Mouse (Mus musculus) heart, embryonic 11.5 days (tissue): Measurements from ENCODE around the gene Hs6st3. TPM values are rescaled to one million over a fixed set of nuclear protein-coding genes. Genes with fewer than 3 reads are reported as not detected.

Source experiments
- ATAC-seq: fragments of 200-750 bp; cut with Nextera tagmentation; replicated peaks from 2 replicates; pipeline ENCODE4 v1.8.0; 2017; ENCODE audit warnings: moderate library complexity; ENCODE audit not compliant: insufficient number of reproducible peaks, low FRiP score, low TSS enrichment
- H3K27ac ChIP-seq: fragments of 300-500 bp; sonication (generic); 2 replicates; pipeline ENCODE4 v1.5.1; 2014; ENCODE audit warnings: mild to moderate bottlenecking, low read depth, low read length
- H3K27me3 ChIP-seq: fragments of 300-500 bp; sonication (generic); 2 replicates; pipeline ENCODE4 v1.6.1; 2014; ENCODE audit warnings: mild to moderate bottlenecking, low read length, mixed read lengths; ENCODE audit not compliant: control insufficient read depth, insufficient read depth
- H3K36me3 ChIP-seq: fragments of 300-500 bp; sonication (generic); 2 replicates; pipeline ENCODE4 v1.6.1; 2014; ENCODE audit warnings: mild to moderate bottlenecking, low read length, moderate library complexity, mixed read lengths; ENCODE audit not compliant: control insufficient read depth, insufficient read depth
- H3K4me1 ChIP-seq: fragments of 300-500 bp; sonication (generic); 2 replicates; pipeline ENCODE4 v1.6.1; 2014; ENCODE audit warnings: low read length; ENCODE audit not compliant: control insufficient read depth, insufficient read depth
- H3K4me2 ChIP-seq: fragments of 300-500 bp; sonication (generic); 2 replicates; pipeline ENCODE4 v1.6.1; 2014; ENCODE audit warnings: mild to moderate bottlenecking, moderate library complexity
- H3K4me3 ChIP-seq: fragments of 300-500 bp; sonication (generic); 2 replicates; pipeline ENCODE4 v1.5.1; 2014; ENCODE audit warnings: low read depth, low read length
- H3K9ac ChIP-seq: fragments of 300-500 bp; sonication (generic); 2 replicates; pipeline ENCODE4 v1.6.1; 2014; ENCODE audit warnings: mild to moderate bottlenecking, low read depth, low read length, moderate library complexity
- H3K9me3 ChIP-seq: fragments of 300-500 bp; sonication (generic); replicated peaks from 2 replicates; pipeline ENCODE4 v1.6.1; 2016; ENCODE audit warnings: low read length; ENCODE audit not compliant: control insufficient read depth
- WGBS: fragments of 180-500 bp; shearing (Covaris S2); extraction: QIAGEN DNeasy Blood & Tissue Kit; methylation state at CpG from one replicate; pipeline ENCODE4 v1.1.7; 2014; ENCODE audit not compliant: insufficient replicate concordance; 5-methylcytosine and 5-hydroxymethylcytosine counted together
- polyA plus RNA-seq: library from polyadenylated mRNA; unstranded; fragments of >200 nt; fragmentation: Nextera tagmentation; extraction: Ambion mirVana; gene quantifications from 2 replicates; pipeline ENCODE4 v1.2.1, GENCODE M21; 2014

Gene Hs6st3
- polyA plus RNA-seq, 1 experiment from 2014 or later: 0.20 TPM

GRCm38 (mm10) chr14:119852139-119852538, 714.0 kb downstream of the Hs6st3 start:
- Histone ChIP-seq H3K27me3 (no peaks in the 10 kb centered on the region), H3K36me3 (no peaks in the 10 kb centered on the region), H3K27ac (no peak overlapping the region), H3K4me3 (0 out of 2 replicates have a peak overlapping the region, but pooled peaks have one; percentile 1), H3K9ac (no peak overlapping the region), H3K4me1 (peaks cover 7% of the 10 kb centered on the region), H3K4me2 (peak overlapping the region; percentile 55), H3K9me3 (no peaks in the 10 kb centered on the region)
- 7% methylated on average over 5 of the region's 5 CpGs for WGBS
- ATAC-seq: no peak

- H3K27me3 ChIP-seq: no peaks in the 10 kb centered on the region
- H3K27ac ChIP-seq: no peak overlapping the region
- WGBS: 52% methylated on average over 23 of the region's 23 CpGs
- no peaks in the 10 kb centered on the region for H3K36me3 ChIP-seq
- H3K9ac ChIP-seq: no peak overlapping the region
- peak overlapping the region; percentile 69 for H3K4me2 ChIP-seq
- H3K4me1 ChIP-seq: no peaks in the 10 kb centered on the region
- no peaks in the 10 kb centered on the region for H3K9me3 ChIP-seq
- no peak for ATAC-seq
- H3K4me3 ChIP-seq: peak overlapping the region; percentile 28
Measured at GRCm38 (mm10) chr14:119857338-119858291, 719.5 kb downstream of the Hs6st3 start.

DNA sequence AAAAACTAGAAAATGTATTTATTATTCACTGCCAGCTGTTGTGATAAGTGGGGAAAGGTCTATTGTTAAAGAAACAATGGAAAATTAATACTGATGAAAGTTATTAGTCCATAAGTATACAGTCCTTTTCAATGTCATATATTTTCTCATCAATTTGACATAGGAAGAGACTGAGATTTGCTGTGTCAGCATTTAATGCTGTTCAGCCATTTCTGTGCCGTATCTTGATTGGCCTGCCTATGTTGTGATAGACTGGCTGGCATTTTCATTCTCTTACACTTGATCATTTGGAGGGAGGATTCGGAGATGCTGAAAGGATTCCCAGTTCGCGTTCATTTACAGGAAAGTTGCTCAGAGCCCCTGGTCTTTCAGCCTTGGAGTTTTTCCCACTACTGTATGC, 735.5 kb downstream of the Hs6st3 start:
- Histone ChIP-seq H3K4me2 (no peak overlapping the region), H3K4me3 (no peak overlapping the region)

DNA sequence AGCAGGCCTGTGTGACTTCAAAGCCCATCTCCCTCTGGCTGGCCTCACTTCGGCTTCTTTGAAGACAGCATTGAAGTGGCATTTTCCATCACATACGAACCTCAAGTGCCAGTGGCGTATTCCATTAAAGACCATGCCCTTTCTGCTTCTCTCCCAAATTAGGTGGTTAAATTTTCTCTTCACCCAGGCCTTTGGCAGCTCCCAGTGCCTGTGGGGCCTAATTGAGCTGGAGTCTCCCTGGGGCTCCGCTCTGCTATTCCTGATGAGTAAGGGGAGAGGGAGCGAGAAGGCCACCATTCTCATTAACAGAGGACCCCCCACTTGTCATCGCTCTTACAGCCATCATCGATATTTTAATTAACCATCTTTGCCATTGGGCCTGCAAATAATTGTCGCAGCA, 754.8 kb downstream of the Hs6st3 start:
- Histone ChIP-seq H3K36me3 (no peaks in the 10 kb centered on the region), H3K27ac (no peak overlapping the region), H3K9me3 (no peaks in the 10 kb centered on the region), H3K4me3 (no peak overlapping the region), H3K4me1 (no peaks in the 10 kb centered on the region), H3K9ac (no peak overlapping the region), H3K4me2 (no peak overlapping the region), H3K27me3 (no peaks in the 10 kb centered on the region)
- no peak for ATAC-seq
- 80% methylated on average over 8 of the region's 8 CpGs for whole genome bisulfite sequencing

More for the DNA sequence above, 735.5 kb downstream of the Hs6st3 start:
- Histone ChIP-seq H3K9me3 (no peaks in the 10 kb centered on the region), H3K36me3 (no peaks in the 10 kb centered on the region), H3K4me1 (no peaks in the 10 kb centered on the region), H3K27ac (no peak overlapping the region), H3K9ac (no peak overlapping the region), H3K27me3 (no peaks in the 10 kb centered on the region)
- WGBS: 86% methylated on average over 4 of the region's 4 CpGs
- ATAC-seq: no peak

DNA sequence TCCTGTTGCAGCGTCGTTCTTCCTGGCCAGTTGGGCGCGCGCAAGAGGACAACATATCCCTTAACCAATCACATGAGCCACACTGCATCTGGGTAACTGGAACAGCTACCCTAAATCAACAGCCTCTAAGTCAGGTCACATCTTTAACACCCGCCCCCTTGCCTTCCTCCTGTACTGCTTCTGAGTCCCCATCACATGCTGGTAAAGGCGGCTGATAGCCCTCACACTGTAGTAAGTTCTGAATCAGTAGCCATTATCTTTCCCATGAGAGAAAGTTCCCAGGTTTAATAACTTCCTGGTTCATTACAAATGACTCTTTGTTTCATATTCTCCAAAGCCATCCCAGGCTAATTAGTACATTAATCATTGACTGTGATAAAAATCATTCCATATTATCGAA, 757.0 kb downstream of the Hs6st3 start:
- WGBS: 91% methylated on average over 8 of the region's 8 CpGs
- no peaks in the 10 kb centered on the region for H3K27me3 ChIP-seq
- no peak overlapping the region for H3K4me3 ChIP-seq
- no peak for ATAC-seq
- no peak overlapping the region for H3K9ac ChIP-seq
- H3K4me1 ChIP-seq: no peaks in the 10 kb centered on the region
- no peak overlapping the region for H3K4me2 ChIP-seq
- H3K9me3 ChIP-seq: no peaks in the 10 kb centered on the region
- no peak overlapping the region for H3K27ac ChIP-seq
- H3K36me3 ChIP-seq: no peaks in the 10 kb centered on the region

DNA sequence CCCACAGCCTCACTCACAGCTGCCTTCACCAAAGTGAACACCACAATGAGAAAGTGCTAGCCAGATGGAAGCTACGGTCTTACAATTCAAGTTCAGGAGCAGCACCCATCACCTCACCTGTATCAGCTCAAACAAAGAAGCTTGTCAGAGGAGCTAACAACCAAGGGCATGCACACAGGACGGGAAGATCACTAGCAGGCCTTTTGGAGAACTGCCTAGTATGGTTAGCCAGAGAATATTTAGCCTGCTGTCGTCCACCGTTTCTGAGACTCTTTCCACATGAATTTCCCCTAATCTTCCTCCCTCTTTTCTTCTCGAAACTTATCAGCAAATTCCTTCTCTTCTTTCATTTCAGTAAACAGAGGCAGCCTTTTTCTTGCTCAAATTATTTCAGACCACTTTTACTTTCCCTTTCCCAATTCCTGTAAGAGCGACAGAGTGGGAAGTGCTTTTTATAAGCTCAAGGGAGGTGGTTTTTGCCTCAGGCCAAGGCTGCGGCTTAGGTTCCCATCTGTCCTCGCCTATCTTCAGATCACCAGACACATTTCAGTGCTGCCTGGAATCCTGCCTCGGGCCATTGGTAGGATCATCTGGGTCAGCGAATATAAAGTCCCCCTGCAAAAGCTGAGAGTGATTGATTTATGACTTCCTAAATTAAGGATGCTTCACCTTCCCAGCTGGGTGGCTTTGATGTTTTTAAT, 757.8 kb downstream of the Hs6st3 start:
- H3K4me3 ChIP-seq: no peak overlapping the region
- H3K27ac ChIP-seq: no peak overlapping the region
- no peak for ATAC-seq
- 44% methylated on average over 10 of the region's 10 CpGs for whole genome bisulfite sequencing
- no peaks in the 10 kb centered on the region for H3K9me3 ChIP-seq
- no peak overlapping the region for H3K9ac ChIP-seq
- H3K27me3 ChIP-seq: no peaks in the 10 kb centered on the region
- no peaks in the 10 kb centered on the region for H3K4me1 ChIP-seq
- no peak overlapping the region for H3K4me2 ChIP-seq
- H3K36me3 ChIP-seq: no peaks in the 10 kb centered on the region

DNA sequence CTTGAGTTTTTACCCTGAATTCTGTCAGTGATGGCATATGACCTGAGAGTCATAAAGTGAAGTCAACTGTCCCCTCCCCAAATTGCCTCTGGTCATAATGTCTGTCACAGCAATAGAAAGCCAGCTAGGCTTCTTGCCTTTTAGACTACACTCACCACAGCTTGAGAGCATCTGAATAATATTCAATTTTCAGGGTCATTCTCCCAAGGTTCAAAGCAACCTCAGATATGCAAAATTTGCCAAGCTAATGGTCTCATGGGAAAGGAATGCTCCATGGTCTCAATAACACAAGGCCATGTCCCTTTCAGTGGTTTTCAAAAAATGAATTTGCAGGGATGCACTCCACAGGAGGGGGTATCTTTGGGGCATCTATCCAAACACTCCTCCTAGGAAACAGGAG, 764.3 kb downstream of the Hs6st3 start:
- H3K4me3 ChIP-seq: no peak overlapping the region
- H3K4me2 ChIP-seq: no peak overlapping the region
- no peak for ATAC-seq
- no peak overlapping the region for H3K27ac ChIP-seq
- H3K9me3 ChIP-seq: no peaks in the 10 kb centered on the region
- H3K9ac ChIP-seq: no peak overlapping the region
- no peaks in the 10 kb centered on the region for H3K27me3 ChIP-seq
- H3K4me1 ChIP-seq: no peaks in the 10 kb centered on the region
- no peaks in the 10 kb centered on the region for H3K36me3 ChIP-seq

- H3K4me2 ChIP-seq: no peak overlapping the region
Measured at GRCm38 (mm10) chr14:119908032-119908675, 770.0 kb downstream of the Hs6st3 start.

More at GRCm38 (mm10) chr14:119908032-119908675, 770.0 kb downstream of the Hs6st3 start:
- ATAC-seq: no peak
- WGBS: 66% methylated on average over 13 of the region's 13 CpGs
- Histone ChIP-seq H3K27me3 (no peaks in the 10 kb centered on the region), H3K4me3 (no peak overlapping the region), H3K36me3 (no peaks in the 10 kb centered on the region), H3K9me3 (no peaks in the 10 kb centered on the region), H3K27ac (no peak overlapping the region), H3K9ac (no peak overlapping the region), H3K4me1 (no peaks in the 10 kb centered on the region)
